Mouse (Mus musculus): ENCODE measurements around the gene Yy1.

The Yy1 gene

GRCm38 (mm10) chr12:108768196-108768854 is 24.4 kb upstream of the Yy1 start:
- DNase-seq (ENCODE audit: low read depth, low spot score) = no peak

- DNase-seq (ENCODE audit: low read depth, low spot score) = no peak
These were observed 12.5 kb upstream of the Yy1 start for GRCm38 (mm10) chr12:108780108-108780877.

- DNase-seq (ENCODE audit: low read depth, low spot score) = no peak
These were observed 7.6 kb upstream of the Yy1 start for GRCm38 (mm10) chr12:108785161-108785560.

- DNase-seq (ENCODE audit: low read depth, low spot score) = no peak
These were observed 5.4 kb upstream of the Yy1 start for GRCm38 (mm10) chr12:108787329-108787728.

GRCm38 (mm10) chr12:108792152-108792545 is 624 bp upstream of the Yy1 start:
- DNase-seq (ENCODE audit: low read depth, low spot score) = peak; percentile 56

- no peak for DNase-seq (ENCODE audit: low read depth, low spot score)
These were observed 724 bp downstream of the Yy1 start for GRCm38 (mm10) chr12:108793453-108793941.

GRCm38 (mm10) chr12:108794078-108794711 is 1.4 kb downstream of the Yy1 start:
- DNase-seq (ENCODE audit: low read depth, low spot score) = peak; percentile 60

GRCm38 (mm10) chr12:108794979-108795537 is 2.3 kb downstream of the Yy1 start:
- DNase-seq (ENCODE audit: low read depth, low spot score) = no peak

- DNase-seq (ENCODE audit: low read depth, low spot score) = no peak
These were observed 8.8 kb downstream of the Yy1 start for GRCm38 (mm10) chr12:108801613-108802012.

GRCm38 (mm10) chr12:108804388-108804787 is 11.6 kb downstream of the Yy1 start:
- DNase-seq (ENCODE audit: low read depth, low spot score) = no peak

GRCm38 (mm10) chr12:108808465-108808864 is 15.7 kb downstream of the Yy1 start:
- no peak for DNase-seq (ENCODE audit: low read depth, low spot score)

GRCm38 (mm10) chr12:108809771-108810170 is 17.0 kb downstream of the Yy1 start:
- no peak for DNase-seq (ENCODE audit: low read depth, low spot score)

GRCm38 (mm10) chr12:108810309-108810708 is 17.5 kb downstream of the Yy1 start:
- no peak for DNase-seq (ENCODE audit: low read depth, low spot score)

- DNase-seq (ENCODE audit: low read depth, low spot score) = no peak
These were observed 18.4 kb downstream of the Yy1 start for GRCm38 (mm10) chr12:108811133-108811532.

- DNase-seq (ENCODE audit: low read depth, low spot score) = no peak
These were observed 19.7 kb downstream of the Yy1 start for GRCm38 (mm10) chr12:108812463-108812862.

GRCm38 (mm10) chr12:108814470-108814869 is 21.7 kb downstream of the Yy1 start:
- no peak for DNase-seq (ENCODE audit: low read depth, low spot score)

GRCm38 (mm10) chr12:108816569-108816968 is 23.8 kb downstream of the Yy1 start:
- DNase-seq (ENCODE audit: low read depth, low spot score) = no peak

- DNase-seq (ENCODE audit: low read depth, low spot score) = no peak
These were observed 27.7 kb downstream of the Yy1 start for GRCm38 (mm10) chr12:108820461-108820860.

- DNase-seq (ENCODE audit: low read depth, low spot score) = no peak
These were observed 30.3 kb downstream of the Yy1 start for GRCm38 (mm10) chr12:108823036-108823435.

- no peak for DNase-seq (ENCODE audit: low read depth, low spot score)
These were observed 31.6 kb downstream of the Yy1 start for GRCm38 (mm10) chr12:108824225-108824874.

GRCm38 (mm10) chr12:108825561-108826224 is 32.9 kb downstream of the Yy1 start:
- DNase-seq (ENCODE audit: low read depth, low spot score) = no peak

All from brain, embryonic 18.5 days (tissue).